Mouse (Mus musculus) MEL (cell line): Measurements from ENCODE around the gene Rcn2.

ENCODE experiments used
- CTCF ChIP-seq, 3 experiments: IDR thresholded peaks in 2 of 3; conservative IDR thresholded peaks in 1 of 3; 2 replicates each; pipeline ENCODE4 v1.5.1; 2011 to 2012; ENCODE audit warnings: low read length in 3 of 3, low read depth in 2 of 3, mild to moderate bottlenecking in 2 of 3, improper control_type of control experiment in 1 of 3, inconsistent platforms in 1 of 3, mixed read lengths in 1 of 3, moderate library complexity in 1 of 3; ENCODE audit not compliant: control insufficient read depth in 1 of 3, insufficient read depth in 1 of 3, poor library complexity in 1 of 3, severe bottlenecking in 1 of 3
- GATA1 ChIP-seq: IDR thresholded peaks from 2 replicates; pipeline ENCODE4 v1.6.1; 2011; ENCODE audit warnings: low read depth, low read length, improper control_type of control experiment
- MEF2A ChIP-seq: IDR thresholded peaks from 2 replicates; pipeline ENCODE4 v1.6.1; 2014; ENCODE audit warnings: low read depth, mild to moderate bottlenecking, inconsistent platforms, low read length, improper control_type of control experiment; ENCODE audit not compliant: poor library complexity, insufficient replicate concordance, severe bottlenecking; ENCODE audit errors: extremely low read depth
- SIN3A ChIP-seq: IDR thresholded peaks from 2 replicates; pipeline ENCODE4 v1.6.1; 2012; ENCODE audit warnings: low read length, improper control_type of control experiment, inconsistent platforms

DNA sequence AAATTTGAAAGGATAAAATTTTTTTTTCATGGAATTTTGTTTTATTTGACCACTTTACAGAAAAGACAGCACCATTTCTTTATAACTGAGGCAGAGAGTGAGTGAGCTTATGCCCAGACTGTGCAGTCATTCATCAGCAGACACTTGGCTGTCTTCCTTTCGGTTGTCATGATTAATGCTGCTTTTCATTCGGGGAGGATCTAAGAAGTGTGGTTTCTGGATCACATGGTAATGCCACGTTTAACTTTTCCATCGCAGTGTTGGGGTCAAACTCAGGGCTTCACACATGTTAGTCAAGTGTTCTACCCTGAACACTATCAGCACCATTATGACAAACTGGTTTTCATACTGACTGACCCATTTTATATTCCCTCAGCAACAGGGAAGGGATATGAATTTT lies 59.4 kb downstream of the Rcn2 start:
- TF ChIP-seq MEF2A (no peak), CTCF (IDR thresholded peaks at IDR 0.05 in 2 of 3, conservative IDR thresholded peaks at IDR 0.05 in 1 of 3; ENCODE audit: control insufficient read depth in 1 of 3, insufficient read depth in 1 of 3, low read depth in 2 of 3, low read length in 3 of 3, poor library complexity in 1 of 3, severe bottlenecking in 1 of 3) (no peak), SIN3A (no peak), GATA1 (no peak)
